Mouse (Mus musculus): ENCODE measurements around the gene Clec2g.

DNA sequence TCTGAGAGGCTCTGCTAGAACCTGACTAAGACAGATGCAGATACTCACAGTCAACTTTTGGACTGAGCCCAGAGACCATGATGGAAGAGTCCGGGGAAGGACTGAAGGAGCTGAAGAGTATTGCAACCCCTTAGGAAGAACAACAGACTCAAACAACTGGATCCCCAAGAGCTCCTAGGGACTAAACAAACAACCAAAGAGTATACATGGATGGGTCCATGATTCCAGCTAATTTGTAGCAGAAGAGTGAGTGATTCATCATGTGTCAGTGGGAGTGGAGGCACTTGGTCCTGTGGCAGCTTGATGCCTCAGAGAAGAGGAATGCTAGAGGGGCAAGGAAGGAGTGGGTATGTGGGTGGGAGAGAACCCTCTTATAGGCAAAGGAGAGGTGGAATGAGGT is 35.6 kb downstream of the Clec2g start:
- no peak for TF ChIP-seq CTCF (IDR thresholded peaks at IDR 0.05; ENCODE audit: control insufficient read depth, insufficient read depth, insufficient replicate concordance, low read depth, low read length)
- no peak for TF ChIP-seq POLR2A (IDR thresholded peaks at IDR 0.05; ENCODE audit: control insufficient read depth, low read depth, low read length)

Measured in testis, adult 2 months (tissue).